Mouse (Mus musculus) lung, embryonic 15.5 days (tissue): Measurements from ENCODE around the gene Atat1. TPM values are rescaled to one million over a fixed set of nuclear protein-coding genes. Genes with fewer than 3 reads are reported as not detected.

ENCODE experiments used
- ATAC-seq: fragments of 200-750 bp; cut with Nextera tagmentation; 2 replicates; pipeline ENCODE4 v1.8.0; 2017; ENCODE audit warnings: moderate number of reproducible peaks, borderline replicate concordance; ENCODE audit not compliant: low FRiP score, low TSS enrichment; ENCODE audit errors: extremely low read depth
- H3K27ac ChIP-seq: fragments of 300-500 bp; sonication (generic); 2 replicates; pipeline ENCODE4 v1.5.1; 2015; ENCODE audit warnings: moderate library complexity, mild to moderate bottlenecking, inconsistent platforms
- H3K27me3 ChIP-seq: fragments of 300-500 bp; sonication (generic); 2 replicates; pipeline ENCODE4 v1.6.1; 2015; ENCODE audit warnings: inconsistent platforms
- H3K36me3 ChIP-seq: fragments of 300-500 bp; sonication (generic); 2 replicates; pipeline ENCODE4 v1.6.1; 2015; ENCODE audit warnings: inconsistent platforms
- H3K4me1 ChIP-seq: fragments of 300-500 bp; sonication (generic); 2 replicates; pipeline ENCODE4 v1.6.1; 2015; ENCODE audit warnings: inconsistent platforms
- H3K4me2 ChIP-seq: fragments of 300-500 bp; sonication (generic); 2 replicates; pipeline ENCODE4 v1.6.1; 2015; ENCODE audit warnings: inconsistent platforms, mild to moderate bottlenecking, moderate library complexity
- H3K4me3 ChIP-seq: fragments of 300-500 bp; sonication (generic); 2 replicates; pipeline ENCODE4 v1.5.1; 2015; ENCODE audit warnings: mild to moderate bottlenecking, inconsistent platforms
- H3K9ac ChIP-seq: fragments of 300-500 bp; sonication (generic); 2 replicates; pipeline ENCODE4 v1.6.1; 2015; ENCODE audit warnings: inconsistent platforms
- H3K9me3 ChIP-seq: fragments of 300-500 bp; sonication (generic); 2 replicates; pipeline ENCODE4 v1.6.1; 2016; ENCODE audit warnings: inconsistent platforms
- WGBS: fragments of 180-500 bp; shearing (Covaris S2); methylation state at CpG from one replicate; pipeline ENCODE4 v1.1.7; 2015; 5-methylcytosine and 5-hydroxymethylcytosine counted together
- polyA plus RNA-seq: library from polyadenylated mRNA; unstranded; fragments of >200 nt; fragmentation: Nextera tagmentation; extraction: Ambion mirVana; gene quantifications from 2 replicates; pipeline ENCODE4 v1.2.1, GENCODE M21; 2015

Atat1 gene
- polyA plus RNA-seq, 1 experiment from 2014 or later: 63.6 TPM

DNA sequence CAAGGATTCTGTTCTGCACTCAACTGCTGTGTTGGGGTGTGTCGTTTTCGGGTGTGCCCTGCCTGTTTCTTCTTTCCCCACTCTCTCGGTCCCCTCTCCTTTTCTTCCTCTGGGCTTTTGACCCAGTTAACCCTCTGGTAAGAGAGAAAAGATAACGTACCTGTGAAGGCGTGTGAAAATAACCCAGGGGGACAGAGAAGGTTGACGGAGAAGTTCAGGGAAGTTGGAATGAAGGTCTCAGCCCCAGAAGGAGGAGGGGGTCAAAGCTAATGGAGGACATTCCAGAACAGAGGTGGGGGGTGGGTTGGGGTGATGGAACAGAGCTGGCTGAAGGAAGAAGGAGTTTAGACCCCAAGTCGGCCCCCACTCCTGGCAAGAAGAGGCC, 40.9 kb downstream of the Atat1 start:
- Histone ChIP-seq H3K4me2 (peak overlapping the region; percentile 90), H3K27ac (peak overlapping the region; percentile 99), H3K4me3 (peak overlapping the region; percentile 73), H3K9ac (peak overlapping the region; percentile 79), H3K4me1 (peaks cover 57% of the 10 kb centered on the region), H3K36me3 (peaks cover 6% of the 10 kb centered on the region), H3K27me3 (no peaks in the 10 kb centered on the region), H3K9me3 (no peaks in the 10 kb centered on the region)
- ATAC-seq: no peak
- 2% methylated on average over 7 of the region's 7 CpGs for WGBS

DNA sequence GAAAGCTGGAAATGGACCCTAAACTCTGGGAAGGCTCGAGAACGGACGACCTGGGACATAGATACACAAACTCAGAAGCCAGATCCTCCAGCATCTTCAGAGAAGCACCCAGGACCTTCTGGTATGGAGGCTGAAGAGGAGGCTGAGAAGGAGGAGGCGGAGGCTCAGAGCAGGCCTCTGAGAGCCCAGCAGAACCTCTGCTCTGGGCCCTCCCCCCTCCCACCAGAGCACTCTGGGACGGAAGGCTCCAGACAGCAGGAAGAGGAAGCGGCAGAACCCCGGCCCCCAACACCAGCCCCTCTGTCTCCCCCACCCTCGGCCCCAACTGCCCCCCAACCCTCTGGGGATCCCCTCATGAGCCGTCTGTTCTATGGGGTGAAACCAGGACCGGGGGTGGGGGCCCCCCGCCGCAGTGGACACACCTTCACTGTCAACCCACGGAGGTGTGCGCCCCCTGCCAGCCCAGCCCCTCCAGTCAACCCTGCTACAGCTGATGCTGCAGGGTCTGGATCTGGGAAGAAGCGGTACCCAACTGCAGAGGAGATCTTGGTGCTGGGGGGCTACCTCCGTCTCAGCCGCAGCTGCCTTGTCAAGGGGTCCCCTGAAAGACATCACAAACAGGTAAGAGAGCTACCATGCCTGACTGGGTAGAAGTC, 41.6 kb downstream of the Atat1 start:
- WGBS: 17% methylated on average over 17 of the region's 17 CpGs
- Histone ChIP-seq H3K4me2 (peak overlapping the region; percentile 90), H3K4me1 (peaks cover 52% of the 10 kb centered on the region)

DNA sequence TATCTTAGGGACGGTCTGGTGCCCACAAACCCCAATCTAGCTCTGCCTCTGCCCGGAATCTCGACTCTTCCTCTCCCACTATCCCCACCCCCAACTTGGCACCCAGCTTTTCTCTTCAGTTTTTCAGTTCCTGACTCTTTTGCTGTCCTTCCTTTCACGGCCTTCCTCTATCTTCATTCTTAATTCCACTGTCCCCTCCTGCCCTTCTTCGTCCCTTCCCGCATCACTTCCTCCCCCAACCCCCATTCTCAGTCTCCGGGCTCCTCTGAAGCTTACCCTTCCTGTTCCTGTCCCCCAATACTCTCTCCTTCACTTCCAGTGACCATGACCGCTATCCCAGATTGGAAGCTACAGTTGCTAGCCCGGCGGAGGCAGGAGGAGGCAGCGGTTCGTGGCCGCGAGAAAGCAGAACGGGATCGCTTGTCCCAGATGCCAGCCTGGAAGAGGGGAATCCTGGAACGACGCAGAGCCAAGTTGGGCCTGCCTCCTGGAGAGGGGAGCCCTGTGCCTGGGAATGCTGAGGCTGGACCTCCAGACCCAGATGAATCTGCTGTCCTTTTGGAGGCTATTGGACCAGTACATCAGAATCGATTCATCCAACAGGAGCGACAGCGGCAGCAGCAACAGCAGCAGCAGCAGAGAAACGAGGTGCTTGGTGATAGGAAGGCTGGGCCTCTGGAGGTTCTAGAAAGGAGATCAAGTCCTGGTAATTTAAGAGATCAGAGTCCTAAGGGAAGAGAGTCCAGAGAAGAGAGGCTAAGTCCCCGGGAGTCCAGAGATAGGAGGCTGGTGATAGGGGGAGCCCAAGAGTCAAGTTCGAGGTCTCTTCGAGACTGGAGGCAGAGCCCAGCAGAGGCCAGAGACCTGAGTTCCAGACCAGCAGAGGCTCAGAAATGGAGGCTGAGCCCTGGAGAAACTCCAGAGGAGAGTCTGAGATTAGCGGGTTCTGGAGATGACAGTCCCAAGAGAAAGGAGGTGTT, 42.7 kb downstream of the Atat1 start:
- H3K4me2 ChIP-seq: peak overlapping the region; percentile 90
- peak overlapping the region; percentile 99 for H3K27ac ChIP-seq
- H3K27me3 ChIP-seq: no peaks in the 10 kb centered on the region
- no peak for ATAC-seq
- peaks cover 5% of the 10 kb centered on the region for H3K36me3 ChIP-seq
- no peaks in the 10 kb centered on the region for H3K9me3 ChIP-seq
- 4% methylated on average over 26 of the region's 26 CpGs for WGBS
- H3K9ac ChIP-seq: peak overlapping the region; percentile 79
- peaks cover 46% of the 10 kb centered on the region for H3K4me1 ChIP-seq
- H3K4me3 ChIP-seq: peak overlapping the region; percentile 73

More for the DNA sequence above, 41.6 kb downstream of the Atat1 start:
- Histone ChIP-seq H3K36me3 (peaks cover 5% of the 10 kb centered on the region), H3K27me3 (no peaks in the 10 kb centered on the region), H3K27ac (peak overlapping the region; percentile 99), H3K9ac (peak overlapping the region; percentile 79), H3K4me3 (peak overlapping the region; percentile 73), H3K9me3 (no peaks in the 10 kb centered on the region)
- ATAC-seq: no peak

- Histone ChIP-seq H3K4me3 (peak overlapping the region; percentile 73), H3K4me2 (peak overlapping the region; percentile 90), H3K4me1 (peaks cover 47% of the 10 kb centered on the region), H3K27ac (peak overlapping the region; percentile 99), H3K9me3 (no peaks in the 10 kb centered on the region), H3K9ac (peak overlapping the region; percentile 79), H3K27me3 (no peaks in the 10 kb centered on the region), H3K36me3 (peaks cover 4% of the 10 kb centered on the region)
- WGBS: under 1% methylated on average over 38 of the region's 38 CpGs
- peak; percentile 66 for ATAC-seq
Measured at GRCm38 (mm10) chr17:35866281-35866831, 43.5 kb downstream of the Atat1 start.

DNA sequence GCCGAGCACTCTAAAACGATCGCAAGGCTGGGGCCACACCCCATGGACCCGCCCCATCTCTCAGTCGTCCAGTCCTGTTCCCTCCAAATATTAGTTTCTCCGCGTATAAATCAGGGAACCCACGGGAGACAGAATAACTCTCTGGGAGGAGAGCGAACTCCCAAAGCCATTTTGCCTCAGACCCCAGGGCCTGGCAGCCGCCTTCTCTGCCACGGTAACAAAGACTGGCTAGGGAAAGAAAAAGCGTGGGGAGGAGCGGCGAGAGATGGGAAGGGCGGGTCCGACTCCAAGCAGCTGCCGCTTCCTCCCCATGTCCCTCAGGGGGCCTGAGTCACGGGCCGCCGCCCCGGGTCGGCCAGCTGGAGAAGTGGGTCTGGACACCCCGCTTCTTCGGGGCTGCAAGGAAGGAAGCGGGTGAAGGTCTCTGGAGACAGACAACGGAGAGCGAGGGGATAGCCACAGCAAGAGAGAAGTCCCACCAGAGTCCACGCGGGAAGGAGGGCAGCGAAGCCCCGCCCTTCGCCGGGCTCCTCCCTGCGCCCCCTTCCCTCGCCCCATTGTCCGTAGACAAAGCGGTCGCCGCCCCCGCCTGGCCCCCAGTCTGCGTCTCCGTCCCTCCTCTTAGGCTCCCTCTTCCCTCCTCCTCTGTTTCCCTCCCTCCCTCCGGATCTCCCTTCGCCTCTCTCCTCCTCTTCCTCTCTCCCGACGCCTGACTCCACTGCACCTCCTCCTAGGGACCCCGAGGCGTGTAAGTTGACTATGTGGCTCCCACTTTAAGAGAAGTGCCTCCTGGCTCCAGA, 44.2 kb downstream of the Atat1 start, which contains the start of gene Ppp1r18:
Gene Ppp1r18, plus strand, starts transcription at position 113 of the 800 bp plus-strand sequence.
- peak within 1 kb of the TSS; percentile 90 for H3K4me2 ChIP-seq
- H3K9ac ChIP-seq: peak within 1 kb of the TSS; percentile 79
- under 1% methylated on average over 48 of the region's 48 CpGs for WGBS
- ATAC-seq: peak; percentile 73
- no peaks in the 10 kb centered on the region for H3K9me3 ChIP-seq
- H3K4me3 ChIP-seq: peak within 1 kb of the TSS; percentile 73
- no peaks in the 10 kb centered on the region for H3K27me3 ChIP-seq
- peak within 1 kb of the TSS; percentile 99 for H3K27ac ChIP-seq
- H3K4me1 ChIP-seq: peaks cover 48% of the 10 kb centered on the region
- no peaks in the 10 kb centered on the region for H3K36me3 ChIP-seq

DNA sequence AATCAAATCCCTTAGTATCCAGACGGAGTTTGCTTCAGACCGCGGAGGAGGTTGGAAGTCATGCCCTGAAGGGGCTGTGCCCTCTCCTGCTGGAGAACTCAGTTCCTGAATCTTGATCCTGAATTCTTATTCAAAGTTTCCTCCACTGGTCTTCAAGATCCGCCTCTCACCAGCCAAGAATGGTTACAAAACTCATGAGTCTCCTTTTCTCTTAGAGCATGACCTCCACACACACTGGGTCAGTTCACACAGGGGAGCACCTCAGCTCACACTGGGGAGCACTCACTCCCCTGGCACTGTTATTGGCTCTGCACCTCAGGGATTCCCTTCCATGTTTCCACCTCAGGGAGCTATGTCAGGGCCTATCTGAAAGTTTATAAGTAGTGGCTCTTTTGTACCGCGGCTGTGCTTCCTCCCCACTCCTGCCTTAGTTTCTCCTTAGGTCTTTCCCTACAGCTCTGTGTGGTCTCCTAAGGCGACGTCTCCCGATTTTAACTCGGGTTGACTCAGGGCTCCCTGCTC, 45.0 kb downstream of the Atat1 start:
- Histone ChIP-seq H3K36me3 (no peaks in the 10 kb centered on the region), H3K4me2 (peak overlapping the region; percentile 90), H3K27me3 (no peaks in the 10 kb centered on the region), H3K9ac (peak overlapping the region; percentile 79), H3K4me3 (peak overlapping the region; percentile 73), H3K4me1 (peaks cover 42% of the 10 kb centered on the region), H3K27ac (peak overlapping the region; percentile 99), H3K9me3 (no peaks in the 10 kb centered on the region)
- ATAC-seq: no peak
- WGBS: 22% methylated on average over 10 of the region's 10 CpGs

DNA sequence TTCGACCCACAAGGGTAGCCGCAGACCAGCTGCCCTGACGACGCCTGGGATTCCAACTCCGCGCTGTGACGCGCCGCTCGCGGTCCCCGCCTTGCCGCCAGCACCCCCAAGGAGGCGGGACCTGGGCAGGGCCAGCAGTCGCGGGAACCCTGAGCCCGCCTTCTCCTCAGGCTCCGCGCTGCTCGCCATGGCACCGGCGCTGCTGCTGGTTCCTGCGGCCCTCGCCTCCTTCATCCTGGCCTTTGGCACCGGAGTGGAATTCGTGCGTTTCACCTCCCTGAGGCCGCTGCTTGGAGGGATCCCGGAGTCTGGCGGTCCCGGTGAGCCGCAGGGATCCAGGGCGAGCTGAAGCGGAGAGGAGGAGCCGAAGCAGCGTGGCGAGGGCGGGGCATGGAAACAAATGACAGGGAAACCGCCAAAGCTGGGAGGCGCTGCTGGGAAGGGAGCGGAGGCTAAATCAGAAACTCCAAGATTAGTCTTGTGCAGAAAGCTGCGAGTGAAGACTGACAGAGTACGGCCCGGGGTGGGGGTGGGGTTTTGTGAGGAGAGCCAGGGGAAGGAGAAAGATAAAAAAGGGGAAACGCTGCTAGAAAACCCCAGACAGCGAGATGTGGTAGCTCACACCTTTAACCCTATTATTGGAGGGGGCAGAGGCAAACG, 48.5 kb downstream of the Atat1 start, which contains the start of gene Nrm:
Gene Nrm, plus strand, starts transcription at position 121 of the 660 bp plus-strand sequence.
- peak; percentile 90 for ATAC-seq
- H3K4me3 ChIP-seq: peak within 1 kb of the TSS; percentile 77

DNA sequence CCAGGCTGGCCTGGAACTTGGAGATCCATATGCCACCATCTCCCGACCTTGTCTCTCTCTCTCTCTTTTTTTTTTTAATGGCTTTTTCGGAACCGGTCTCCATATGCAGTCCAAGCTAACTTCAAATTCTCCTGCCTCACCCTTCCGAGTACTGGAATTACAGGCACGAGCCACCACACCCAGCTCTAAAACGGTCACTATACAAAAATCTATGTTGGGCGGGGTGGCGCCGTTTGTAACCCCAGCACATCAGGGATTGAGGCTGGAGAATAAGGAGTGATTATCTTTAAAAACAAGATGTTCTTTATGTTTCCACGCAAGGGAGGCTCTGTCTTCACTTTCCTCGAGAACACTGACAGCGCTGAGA, 49.1 kb downstream of the Atat1 start:
- H3K36me3 ChIP-seq: peaks cover 24% of the 10 kb centered on the region
- no peaks in the 10 kb centered on the region for H3K27me3 ChIP-seq
- peak overlapping the region; percentile 77 for H3K4me3 ChIP-seq
- peak overlapping the region; percentile 74 for H3K4me2 ChIP-seq
- peak overlapping the region; percentile 95 for H3K27ac ChIP-seq
- peak overlapping the region; percentile 73; the same call in 1 of the 2 replicates for H3K9ac ChIP-seq
- H3K4me1 ChIP-seq: peaks cover 16% of the 10 kb centered on the region
- H3K9me3 ChIP-seq: no peaks in the 10 kb centered on the region
- 3% methylated on average over 12 of the region's 12 CpGs for WGBS
- no peak for ATAC-seq

More for the DNA sequence above, 48.5 kb downstream of the Atat1 start, which contains the start of gene Nrm:
- peak within 1 kb of the TSS; percentile 73 for H3K9ac ChIP-seq
- H3K4me1 ChIP-seq: peaks cover 16% of the 10 kb centered on the region
- no peaks in the 10 kb centered on the region for H3K27me3 ChIP-seq
- peaks cover 24% of the 10 kb centered on the region for H3K36me3 ChIP-seq
- H3K4me2 ChIP-seq: peak within 1 kb of the TSS; percentile 74
- WGBS: under 1% methylated on average over 47 of the region's 47 CpGs
- H3K27ac ChIP-seq: peak within 1 kb of the TSS; percentile 95
- H3K9me3 ChIP-seq: no peaks in the 10 kb centered on the region

DNA sequence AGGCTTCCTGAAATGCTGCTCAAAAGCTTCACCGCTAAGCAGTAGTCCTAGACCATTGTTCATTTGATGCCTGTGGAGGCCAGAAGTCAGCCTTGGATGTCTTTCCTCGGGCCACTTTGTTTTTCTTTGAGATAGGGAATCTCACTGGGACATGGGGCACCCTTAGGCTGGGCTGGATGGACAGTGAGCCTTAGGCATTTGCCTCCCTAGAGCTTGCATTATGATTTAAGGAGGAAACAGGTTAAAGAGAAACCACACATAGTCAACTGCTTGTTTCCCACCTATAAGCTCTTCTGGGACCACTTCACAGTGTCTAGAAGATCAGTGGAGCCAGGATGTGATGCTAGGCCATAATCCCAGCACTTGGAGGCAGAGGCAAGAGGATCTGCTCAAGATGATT, 50.0 kb downstream of the Atat1 start:
- Histone ChIP-seq H3K4me3 (no peak overlapping the region), H3K27me3 (no peaks in the 10 kb centered on the region), H3K27ac (no peak overlapping the region), H3K36me3 (peaks cover 26% of the 10 kb centered on the region), H3K9me3 (no peaks in the 10 kb centered on the region), H3K9ac (no peak overlapping the region), H3K4me2 (no peak overlapping the region), H3K4me1 (peaks cover 14% of the 10 kb centered on the region)
- ATAC-seq: no peak
- 58% methylated on average over 2 of the region's 2 CpGs for WGBS

DNA sequence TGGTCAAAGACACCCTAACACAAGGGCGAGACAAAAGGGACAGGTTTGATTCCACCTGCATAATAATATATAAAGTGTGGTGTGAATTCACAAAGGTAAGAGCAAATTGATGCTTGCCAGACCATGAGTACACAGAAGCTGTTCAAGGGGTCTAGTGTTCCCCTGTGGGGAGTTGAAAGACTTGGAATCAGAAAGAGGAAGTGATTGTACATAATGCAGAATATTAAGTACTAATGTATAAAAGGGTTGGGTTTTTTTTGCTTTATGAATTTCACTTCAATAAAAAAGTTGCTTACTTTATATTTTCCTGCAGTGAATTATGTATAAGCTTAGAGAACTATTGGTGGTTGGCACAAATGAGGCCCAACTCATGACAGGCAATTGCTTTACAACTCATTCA, 50.5 kb downstream of the Atat1 start:
- Histone ChIP-seq H3K27me3 (no peaks in the 10 kb centered on the region), H3K9ac (no peak overlapping the region), H3K4me1 (peaks cover 9% of the 10 kb centered on the region), H3K27ac (no peak overlapping the region), H3K9me3 (no peaks in the 10 kb centered on the region), H3K36me3 (peaks cover 31% of the 10 kb centered on the region), H3K4me3 (no peak overlapping the region), H3K4me2 (no peak overlapping the region)
- WGBS: 89% methylated on average over 1 of the region's 1 CpGs
- ATAC-seq: no peak
